Mouse (Mus musculus) ZHBTc4 (cell line): ENCODE measurements at regions not wholly inside any gene's neighbourhood (a gene's known extent, or its start where the extent isn't known, plus 50 kb on each side); places are given as distances from the start of the nearest gene placed in this dataset.

Experiments used
- DNase-seq: peaks from one replicate; pipeline ENCODE4 v3.0.0-alpha.2; 2011; ENCODE audit warnings: low read depth, low spot score

DNA sequence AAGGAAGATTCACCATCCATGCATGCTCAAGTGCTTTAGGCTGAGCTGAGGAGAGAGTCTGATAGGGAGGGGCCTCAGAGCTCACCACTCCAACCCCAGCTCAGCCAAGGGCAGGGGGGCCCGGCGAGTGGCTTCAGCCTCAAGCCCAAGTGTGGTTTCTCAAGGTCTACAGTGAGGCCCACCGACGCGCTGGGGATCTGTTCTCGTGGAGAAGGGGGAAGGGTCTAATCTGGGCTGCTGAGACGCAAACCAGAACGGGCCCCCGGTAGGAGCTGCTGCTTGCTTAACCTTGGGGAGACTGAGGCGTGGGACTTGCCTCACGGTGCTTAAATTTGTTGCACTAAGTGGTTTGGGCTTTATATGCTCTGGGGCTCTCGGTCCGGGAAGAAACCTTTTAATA is 70.9 kb downstream of the Asb1 start:
- peak; percentile 26 for DNase-seq

GRCm38 (mm10) chr1:91611694-91612093 is 71.3 kb downstream of the Asb1 start:
- peak; percentile 26 for DNase-seq

DNA sequence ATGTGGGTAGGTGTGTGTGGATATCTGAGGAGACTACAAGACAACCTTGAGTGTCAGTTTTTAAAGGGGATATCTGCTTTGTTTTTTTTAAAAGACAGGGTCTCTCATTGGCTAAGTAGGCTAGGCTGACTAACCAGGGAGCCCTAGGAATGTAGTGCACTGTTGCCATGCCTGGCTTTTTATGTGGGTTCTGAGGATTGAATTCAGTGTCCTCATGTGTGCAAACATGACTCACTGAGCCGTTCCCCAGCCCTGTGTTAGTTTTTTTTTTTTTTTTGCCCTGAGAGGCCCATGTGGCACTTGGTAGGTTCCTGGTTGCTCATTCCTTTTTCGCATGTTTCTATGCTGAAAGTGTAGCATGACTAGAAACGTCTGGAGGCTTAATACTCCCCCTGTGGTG is 72.6 kb downstream of the Asb1 start:
- DNase-seq = no peak

DNA sequence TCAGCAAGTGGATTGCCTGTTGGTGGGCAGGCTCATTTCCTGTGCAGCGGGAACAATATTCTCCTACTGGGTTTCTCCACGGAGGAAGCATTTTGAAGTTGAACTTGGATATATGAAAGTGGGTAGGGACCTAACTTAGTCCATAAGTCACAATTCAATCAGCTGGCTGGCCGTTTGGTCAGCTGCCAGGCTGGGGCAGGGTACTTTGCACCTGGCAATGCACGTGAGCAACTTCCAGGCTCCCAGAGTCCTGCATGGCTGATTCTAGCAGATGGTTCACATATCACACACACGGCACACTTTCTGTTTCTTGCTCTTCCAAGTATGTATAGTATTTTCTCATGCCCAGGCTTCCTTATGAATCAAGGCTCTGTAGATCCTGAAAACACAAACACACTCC is 75.1 kb downstream of the Asb1 start:
- DNase-seq = no peak

DNA sequence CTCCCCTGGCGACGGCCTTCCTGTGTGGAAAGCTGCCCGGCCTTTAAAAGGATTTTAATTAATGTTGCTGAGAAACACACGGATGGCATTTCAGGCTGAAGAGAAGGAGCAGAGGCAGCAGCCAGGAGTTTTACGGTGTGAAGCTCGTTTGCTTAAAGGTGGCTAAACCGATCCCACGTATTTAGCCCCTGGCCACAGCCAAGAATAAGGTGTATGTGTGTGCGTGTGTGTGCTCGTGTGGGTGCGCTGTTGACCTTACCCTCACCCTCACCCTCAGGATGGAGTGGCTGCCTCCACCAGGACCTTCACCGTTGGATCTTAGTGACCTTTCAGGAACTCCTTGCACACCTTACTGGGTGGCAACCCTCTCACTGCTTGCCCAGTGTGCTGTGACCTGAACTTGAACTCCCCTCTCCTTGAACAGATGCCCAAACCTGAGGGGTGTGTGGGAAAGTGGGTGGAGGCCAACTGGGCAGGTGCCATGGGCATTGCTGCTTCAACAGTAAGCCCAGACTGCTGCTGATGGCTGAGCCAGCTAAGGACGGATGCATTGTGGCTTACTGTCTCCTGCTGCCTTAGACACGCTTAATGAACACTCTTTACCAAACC is 78.3 kb downstream of the Asb1 start:
- no peak for DNase-seq

DNA sequence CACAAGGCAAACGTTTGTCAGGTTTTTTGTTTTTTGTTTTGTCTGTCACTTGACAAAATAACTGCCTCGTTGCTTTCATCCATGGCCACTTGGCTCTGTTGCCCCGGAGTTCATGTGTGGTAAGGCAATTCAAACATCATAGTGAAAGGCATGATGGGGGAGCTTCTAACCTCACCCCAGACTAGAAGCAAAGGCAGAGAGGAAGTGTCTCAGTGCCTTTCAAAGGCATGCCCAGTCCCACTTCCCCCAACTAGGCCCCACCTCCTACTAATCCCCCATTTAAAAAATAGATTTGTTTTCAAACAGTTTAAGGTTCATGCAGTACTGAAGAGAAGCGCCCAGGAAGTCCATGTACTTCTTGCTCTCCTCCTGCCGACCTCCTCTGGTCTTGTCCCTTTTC is 80.8 kb downstream of the Asb1 start:
- DNase-seq = no peak

- DNase-seq = no peak
These were observed 82.5 kb downstream of the Asb1 start for GRCm38 (mm10) chr1:91622874-91623273.

DNA sequence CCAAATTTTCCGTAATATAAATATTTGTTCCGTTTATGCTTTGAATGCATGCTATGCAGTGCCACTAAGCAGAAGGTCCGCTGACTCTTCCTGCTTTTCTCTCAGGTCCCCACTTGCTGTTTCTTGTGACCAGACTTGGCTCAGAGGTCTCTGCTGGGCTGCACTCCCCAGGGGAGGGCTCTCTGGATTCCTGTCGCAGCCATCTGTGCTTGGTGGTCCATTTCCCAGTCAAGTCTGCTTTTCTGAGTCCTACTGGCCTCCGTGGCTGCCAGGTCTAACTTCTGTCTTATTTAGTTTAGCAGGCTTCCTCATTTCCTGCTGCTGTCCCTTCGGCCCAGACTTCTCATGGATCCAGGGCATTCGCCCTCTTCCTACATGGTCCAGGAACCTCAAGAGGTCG is 83.7 kb downstream of the Asb1 start:
- DNase-seq = no peak

DNA sequence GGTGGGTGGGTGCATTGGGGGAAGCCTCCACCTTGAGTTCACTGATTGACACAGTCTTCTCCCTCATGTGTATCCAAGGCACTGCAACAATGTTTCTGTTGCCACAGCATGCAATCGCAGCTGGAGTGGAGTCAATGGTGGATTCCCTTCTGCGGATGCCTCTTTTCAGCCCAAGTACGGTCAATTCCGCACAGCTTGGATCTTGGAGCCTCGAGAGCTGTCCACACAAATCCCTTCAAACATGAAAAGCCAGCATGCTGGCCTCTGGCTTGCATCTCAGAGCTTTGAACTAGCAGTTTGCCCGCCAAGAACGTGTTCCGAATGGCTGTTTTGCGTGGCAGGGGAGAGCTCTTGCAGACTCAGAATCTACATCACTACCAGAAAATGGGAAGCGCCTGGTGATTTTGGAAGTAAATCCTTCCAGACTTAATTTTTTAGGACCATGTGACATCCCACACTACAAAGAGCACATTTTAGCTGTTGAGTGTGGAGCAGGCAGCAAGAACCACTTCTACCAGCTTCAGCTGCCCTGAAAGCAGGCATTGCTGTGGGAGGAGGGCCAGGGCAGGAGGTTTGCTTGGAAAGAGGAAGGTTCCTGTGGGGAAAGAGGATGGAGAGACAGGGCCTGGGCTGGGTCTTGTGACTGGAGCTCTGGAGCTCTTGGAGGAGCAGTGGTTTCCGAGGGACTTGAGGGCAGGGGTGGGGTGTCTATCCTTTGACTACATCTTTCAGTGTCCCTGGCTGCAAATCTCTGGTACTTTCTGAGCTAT is 84.4 kb downstream of the Asb1 start:
- no peak for DNase-seq

DNA sequence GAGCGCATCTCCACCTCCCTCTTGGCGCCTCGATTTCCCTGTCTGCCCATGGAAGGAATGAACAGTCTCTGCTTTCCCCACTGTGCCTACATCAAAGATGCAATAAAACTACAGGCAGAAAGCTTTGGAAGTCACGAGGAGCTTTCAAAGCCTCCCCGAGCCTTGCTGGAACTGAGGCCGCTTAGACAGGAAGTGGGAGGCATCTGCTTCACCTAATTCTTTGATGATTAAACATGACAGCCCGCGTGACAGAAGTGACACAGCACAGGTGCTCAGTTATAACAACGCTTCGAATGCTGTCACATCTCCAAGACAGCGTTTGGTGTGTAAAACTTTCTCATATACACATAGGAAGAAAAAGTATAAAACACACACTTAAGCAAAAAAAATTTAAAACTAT is 85.7 kb downstream of the Asb1 start:
- no peak for DNase-seq

- no peak for DNase-seq
These were observed 89.9 kb downstream of the Asb1 start for GRCm38 (mm10) chr1:91630206-91630605.

DNA sequence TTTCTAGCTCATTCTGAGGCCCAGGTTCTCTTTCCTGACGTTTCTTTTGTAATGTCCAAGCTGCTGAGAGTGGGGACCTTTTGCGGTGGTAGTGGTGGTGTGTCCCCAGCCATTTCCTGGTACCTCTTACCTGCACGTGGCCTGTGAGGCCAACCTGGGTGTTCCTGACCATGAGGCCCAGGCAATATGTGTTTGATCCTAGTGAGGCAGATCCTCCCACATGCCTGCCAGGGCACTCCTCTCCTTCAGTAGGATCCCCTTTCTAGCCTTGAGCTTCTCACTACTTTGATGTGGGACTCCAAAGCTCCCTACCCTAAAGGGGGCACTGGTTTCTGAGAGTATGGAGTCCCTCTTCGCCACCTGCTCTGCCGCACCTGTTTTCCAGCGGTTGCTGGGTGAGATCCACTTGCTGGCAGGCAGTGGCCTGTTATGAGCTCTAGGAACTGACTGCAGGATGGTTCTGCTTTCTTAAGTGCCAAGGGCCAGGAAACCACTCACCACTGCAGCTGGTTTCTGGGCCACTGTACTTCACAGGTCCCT is 90.6 kb downstream of the Asb1 start:
- DNase-seq = no peak

DNA sequence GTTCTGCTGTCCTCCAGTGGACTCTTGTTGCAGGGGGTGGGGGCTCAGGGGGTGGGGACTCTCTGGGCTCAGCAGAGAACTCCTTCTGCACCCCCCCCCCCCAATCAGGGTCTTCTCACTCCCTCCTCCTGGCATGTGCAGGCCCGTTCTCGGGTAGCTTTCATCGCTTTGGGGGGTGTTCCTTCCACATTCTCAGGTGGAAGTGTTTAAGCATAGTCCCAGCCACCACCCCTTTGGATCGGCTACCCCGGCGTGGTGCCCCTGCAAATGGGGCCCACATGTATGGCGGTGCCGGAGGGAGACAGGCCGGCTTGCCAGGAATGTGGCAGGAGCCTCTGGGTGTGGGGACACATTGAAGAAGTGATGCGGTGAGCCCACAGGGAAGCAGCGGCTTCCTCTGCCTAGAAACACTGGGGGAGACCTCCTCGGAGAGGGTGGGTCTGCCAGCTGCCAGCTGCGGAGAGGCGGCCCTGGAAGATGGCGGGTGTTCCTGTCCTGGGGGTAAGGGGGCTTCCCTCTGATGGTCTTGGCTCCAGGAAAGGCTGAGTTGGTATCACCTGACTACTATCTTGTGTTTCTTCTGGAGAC is 92.7 kb downstream of the Asb1 start:
- peak; percentile 14 for DNase-seq

- no peak for DNase-seq
These were observed 96.2 kb downstream of the Asb1 start for GRCm38 (mm10) chr1:91636571-91636970.

DNA sequence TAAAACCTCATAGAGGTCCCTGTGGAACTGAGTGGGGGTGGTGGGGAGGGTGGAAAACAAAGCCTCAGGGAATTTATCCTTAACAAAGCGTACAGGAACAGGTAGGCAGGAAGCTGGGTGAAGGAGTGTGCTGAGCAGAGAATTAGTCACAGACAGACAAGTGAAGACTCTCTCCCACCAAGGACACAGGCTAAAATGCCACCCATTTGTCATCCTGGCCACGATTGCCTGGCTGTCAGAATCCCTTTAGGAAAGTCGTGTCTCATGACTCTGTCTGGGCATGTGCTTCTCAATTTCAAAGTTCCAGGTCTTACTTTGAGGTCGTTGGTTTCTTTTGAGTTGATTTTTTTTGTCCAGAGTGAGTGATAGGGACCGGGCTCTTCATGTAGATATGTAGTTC is 100.2 kb downstream of the Asb1 start:
- DNase-seq = no peak

- DNase-seq = no peak
These were observed 118.7 kb downstream of the Asb1 start for GRCm38 (mm10) chr1:91658991-91659441.

DNA sequence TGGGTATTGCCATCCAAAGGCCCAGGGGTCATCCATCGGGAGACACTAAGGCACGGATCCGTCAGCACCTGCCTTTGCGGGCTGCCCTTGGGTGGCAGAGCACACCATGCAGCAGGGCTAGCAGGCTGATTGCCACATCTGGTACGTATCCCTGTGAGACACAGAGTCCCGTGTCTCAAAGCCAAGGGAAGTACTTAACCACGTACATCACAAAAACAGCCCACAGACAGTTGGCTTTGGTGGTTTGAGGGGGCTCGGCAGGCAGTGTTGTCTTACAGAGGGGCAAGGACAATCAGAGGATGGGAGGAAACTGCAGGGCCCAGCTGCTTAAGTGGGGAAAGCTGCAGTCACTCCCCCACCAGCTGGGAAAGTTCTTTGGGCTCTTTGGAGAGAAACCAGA is 119.1 kb downstream of the Asb1 start:
- no peak for DNase-seq

GRCm38 (mm10) chr1:91663289-91663688 is 122.9 kb downstream of the Asb1 start:
- no peak for DNase-seq

- peak; percentile 12 for DNase-seq
These were observed 124.3 kb downstream of the Asb1 start for GRCm38 (mm10) chr1:91664622-91665021.

- DNase-seq = no peak
These were observed 128.2 kb downstream of the Asb1 start for GRCm38 (mm10) chr1:91668530-91668929.

GRCm38 (mm10) chr1:91670980-91671379 is 130.3 kb upstream of the Twist2 start:
- DNase-seq = no peak

GRCm38 (mm10) chr1:91674082-91674655 is 127.1 kb upstream of the Twist2 start:
- no peak for DNase-seq
